Mouse (Mus musculus) forebrain, embryonic 10.5 days (tissue): Measurements from ENCODE around the gene Tdrd9. TPM values are rescaled to one million over a fixed set of nuclear protein-coding genes. Genes with fewer than 3 reads are reported as not detected.

Source experiments
- microRNA-seq: library from miRNA; unstranded; fragments of <30 nt; microRNA quantifications from one replicate; pipeline ENCODE4, GENCODE M21; 2017
- polyA plus RNA-seq: library from polyadenylated mRNA; unstranded; fragments of >200 nt; fragmentation: Nextera tagmentation; extraction: Ambion mirVana; gene quantifications from 2 replicates; pipeline ENCODE4 v1.2.1, GENCODE M21; 2016

Gene Tdrd9
- polyA plus RNA-seq, 1 experiment from 2014 or later: 1.1 TPM

Small RNA genes lying within 50 kb of the gene (microRNA-seq; reads per million reads assigned to microRNA genes)
- not detected for gene Mir3073a
- not detected for gene Mir3073b

Other genes starting within 250 kb of the Tdrd9 start
- gene Klc1, start 212.7 kb upstream of the Tdrd9 start, polyA plus RNA-seq: 137 and 141 TPM in 2 replicates
- gene Xrcc3, start 157.7 kb upstream of the Tdrd9 start, polyA plus RNA-seq: 16.7 and 21.5 TPM in 2 replicates
- 68.2 and 69.3 TPM in 2 replicates for gene Zfyve21, start 157.4 kb upstream of the Tdrd9 start, polyA plus RNA-seq
- 2.9 and 3.1 TPM in 2 replicates for gene Ppp1r13b, start 63.4 kb upstream of the Tdrd9 start, polyA plus RNA-seq
- gene Atp5mpl, start 4.6 kb upstream of the Tdrd9 start, polyA plus RNA-seq: 565 and 608 TPM in 2 replicates
- gene Rd3l, start 9.8 kb downstream of the Tdrd9 start, polyA plus RNA-seq: not detected in 2 replicates
- gene Aspg, start 135.1 kb downstream of the Tdrd9 start, polyA plus RNA-seq: 1.3 and 2.0 TPM in 2 replicates
- 3.8 and 4.4 TPM in 2 replicates for gene Kif26a, start 174.6 kb downstream of the Tdrd9 start, polyA plus RNA-seq